Mouse (Mus musculus) cerebellum, adult 2 months (tissue): ENCODE measurements at regions not wholly inside any gene's neighbourhood (a gene's known extent, or its start where the extent isn't known, plus 50 kb on each side); places are given as distances from the start of the nearest gene placed in this dataset.

Source experiments
- DNase-seq, 2 experiments: peaks; one replicate each; pipeline ENCODE4 v3.0.0; 2021
- H3K27ac ChIP-seq: fragments of 200-500 bp; 2 replicates; pipeline ENCODE4 v1.5.1; 2012; ENCODE audit warnings: low read length, control low read depth, inconsistent platforms; ENCODE audit not compliant: insufficient read depth
- H3K27me3 ChIP-seq: fragments of 200-500 bp; 2 replicates; pipeline ENCODE4 v1.6.1; 2012; ENCODE audit warnings: inconsistent platforms, mild to moderate bottlenecking, low read length, moderate library complexity; ENCODE audit not compliant: control insufficient read depth, insufficient read depth
- H3K4me1 ChIP-seq: fragments of 200-500 bp; 2 replicates; pipeline ENCODE4 v1.6.1; 2011; ENCODE audit warnings: low read length; ENCODE audit not compliant: control insufficient read depth, insufficient read depth
- H3K4me3 ChIP-seq: fragments of 200-500 bp; replicated peaks from 2 replicates; pipeline ENCODE3; 2011; ENCODE audit warnings: mild to moderate bottlenecking, low read depth, low read length, control low read depth; ENCODE audit not compliant: insufficient read depth
- CTCF ChIP-seq: fragments of 200-500 bp; IDR thresholded peaks from 2 replicates; pipeline ENCODE4 v1.5.1; 2011; ENCODE audit warnings: low read depth, mild to moderate bottlenecking, control low read depth, low read length, moderate library complexity, borderline replicate concordance; ENCODE audit not compliant: insufficient read depth
- POLR2A ChIP-seq: fragments of 200-500 bp; IDR thresholded peaks from 2 replicates; pipeline ENCODE4 v1.6.1; 2011; ENCODE audit warnings: low read length, control low read depth, borderline replicate concordance; ENCODE audit not compliant: insufficient read depth
- whole genome bisulfite sequencing: fragments of 180-500 bp; shearing (Covaris S2); methylation state at CpG from one replicate; pipeline ENCODE4 v1.1.7; 2018; 5-methylcytosine and 5-hydroxymethylcytosine counted together

GRCm38 (mm10) chr4:39179445-39179844, 270.6 kb upstream of the 1700009N14Rik start:
- H3K4me3 ChIP-seq = no peak overlapping the region
- H3K27ac ChIP-seq = no peak overlapping the region
- no peaks in the 10 kb centered on the region for H3K4me1 ChIP-seq
- no peak for DNase-seq
- H3K27me3 ChIP-seq = no peaks in the 10 kb centered on the region
- TF ChIP-seq POLR2A (no peak), CTCF (no peak)

- no peak overlapping the region for H3K4me3 ChIP-seq
- 89% methylated on average over 1 of the region's 1 CpGs for WGBS
- TF ChIP-seq POLR2A (no peak), CTCF (no peak)
- no peaks in the 10 kb centered on the region for H3K4me1 ChIP-seq
- no peaks in the 10 kb centered on the region for H3K27me3 ChIP-seq
- no peak for DNase-seq
- H3K27ac ChIP-seq = no peak overlapping the region
These were observed 264.4 kb upstream of the 1700009N14Rik start for GRCm38 (mm10) chr4:39185680-39186079.

GRCm38 (mm10) chr4:39199152-39199551, 250.9 kb upstream of the 1700009N14Rik start:
- H3K27ac ChIP-seq = no peak overlapping the region
- WGBS = 94% methylated on average over 4 of the region's 4 CpGs
- DNase-seq = no peak
- H3K4me3 ChIP-seq = no peak overlapping the region
- TF ChIP-seq CTCF (no peak), POLR2A (no peak)
- H3K4me1 ChIP-seq = no peaks in the 10 kb centered on the region
- no peaks in the 10 kb centered on the region for H3K27me3 ChIP-seq

- no peaks in the 10 kb centered on the region for H3K27me3 ChIP-seq
- no peaks in the 10 kb centered on the region for H3K4me1 ChIP-seq
- no peak overlapping the region for H3K27ac ChIP-seq
- no peak overlapping the region for H3K4me3 ChIP-seq
- DNase-seq = peak in 1 of 2 experiments; percentile 17
- 16% methylated on average over 2 of the region's 2 CpGs for WGBS
- TF ChIP-seq CTCF (no peak), POLR2A (no peak)
These were observed 239.5 kb upstream of the 1700009N14Rik start for GRCm38 (mm10) chr4:39210599-39210998.
